Mouse (Mus musculus) neural tube, embryonic 12.5 days (tissue): ENCODE measurements at regions not wholly inside any gene's neighbourhood (a gene's known extent, or its start where the extent isn't known, plus 50 kb on each side); places are given as distances from the start of the nearest gene placed in this dataset.

ENCODE experiments used
- ATAC-seq: fragments of 200-750 bp; cut with Nextera tagmentation; 2 replicates; pipeline ENCODE4 v1.8.0; 2017; ENCODE audit warnings: low read depth, mild to moderate bottlenecking, moderate TSS enrichment, moderate library complexity; ENCODE audit not compliant: low FRiP score
- H3K27ac ChIP-seq: fragments of 300-500 bp; sonication (generic); 2 replicates; pipeline ENCODE4 v1.5.1; 2016
- H3K27me3 ChIP-seq: fragments of 300-500 bp; sonication (generic); replicated peaks from 2 replicates; pipeline ENCODE4 v1.6.1; 2016; ENCODE audit warnings: mild to moderate bottlenecking
- H3K36me3 ChIP-seq: fragments of 300-500 bp; sonication (generic); 2 replicates; pipeline ENCODE4 v1.6.1; 2016; ENCODE audit warnings: mild to moderate bottlenecking
- H3K4me1 ChIP-seq: fragments of 300-500 bp; sonication (generic); 2 replicates; pipeline ENCODE4 v1.6.1; 2016
- H3K4me2 ChIP-seq: fragments of 300-500 bp; sonication (generic); replicated peaks from 2 replicates; pipeline ENCODE4 v1.6.1; 2016; ENCODE audit warnings: mild to moderate bottlenecking
- H3K4me3 ChIP-seq: fragments of 300-500 bp; sonication (generic); 2 replicates; pipeline ENCODE4 v1.5.1; 2016
- H3K9ac ChIP-seq: fragments of 300-500 bp; sonication (generic); 2 replicates; pipeline ENCODE4 v1.6.1; 2016; ENCODE audit warnings: mild to moderate bottlenecking
- H3K9me3 ChIP-seq: fragments of 300-500 bp; sonication (generic); 2 replicates; pipeline ENCODE4 v1.6.1; 2016; ENCODE audit warnings: mild to moderate bottlenecking
- WGBS: fragments of 180-500 bp; shearing (Covaris S2); methylation state at CpG from one replicate; pipeline ENCODE4 v1.1.7; 2016; 5-methylcytosine and 5-hydroxymethylcytosine counted together

DNA sequence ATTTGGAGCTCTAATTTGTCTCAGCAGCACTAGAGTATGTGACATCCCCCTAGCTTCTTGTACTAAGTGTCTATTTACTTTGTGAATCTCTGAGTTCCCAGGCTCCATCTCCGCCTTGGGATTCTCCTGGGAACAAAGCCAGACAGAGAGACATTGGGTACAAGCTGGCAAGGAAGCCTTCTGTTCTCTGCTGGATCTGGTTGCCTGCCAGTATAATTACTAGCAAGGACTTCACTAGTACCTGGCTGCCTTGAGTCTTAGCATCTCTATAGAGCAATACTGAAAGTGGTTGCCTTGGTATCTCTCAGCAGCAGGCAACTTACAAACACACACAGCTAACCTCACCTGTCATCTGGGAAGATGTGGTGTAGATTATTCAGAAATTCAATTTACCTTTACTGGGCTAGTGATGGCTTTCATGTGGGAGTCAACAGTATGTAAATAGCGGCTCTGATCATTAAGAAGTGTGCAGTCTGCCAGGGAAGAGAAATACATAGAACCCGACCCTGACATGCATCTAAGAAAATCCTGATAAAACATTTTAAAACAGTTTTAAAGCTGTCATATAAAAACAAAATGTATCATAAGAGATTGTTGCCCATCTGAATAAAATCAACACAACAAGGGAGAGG lies 283.8 kb downstream of the Kcns3 start:
- Histone ChIP-seq H3K4me1 (no peaks in the 10 kb centered on the region), H3K36me3 (no peaks in the 10 kb centered on the region), H3K27me3 (no peaks in the 10 kb centered on the region), H3K4me3 (no peak overlapping the region), H3K4me2 (no peak overlapping the region), H3K9me3 (no peaks in the 10 kb centered on the region), H3K27ac (no peak overlapping the region), H3K9ac (no peak overlapping the region)
- 84% methylated on average over 3 of the region's 3 CpGs for WGBS
- no peak for ATAC-seq

DNA sequence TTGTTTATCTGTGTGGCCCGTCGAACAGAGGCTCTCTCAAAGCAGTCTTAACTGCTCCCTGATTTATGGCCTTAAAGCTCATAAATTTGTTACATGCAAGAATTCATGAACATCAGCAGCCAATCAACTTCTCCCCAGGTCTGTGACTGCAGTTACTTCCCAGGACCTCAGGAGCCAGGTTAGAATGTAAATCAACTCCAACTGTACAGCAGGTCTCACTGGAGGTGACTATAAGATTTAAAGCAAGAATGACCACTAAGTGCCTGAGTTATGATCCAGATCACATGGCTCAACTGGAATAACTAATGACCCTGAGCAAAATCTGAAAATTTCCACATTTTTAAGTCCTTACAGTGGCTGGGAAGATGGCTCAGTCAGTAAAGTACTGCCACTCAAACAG lies 285.6 kb downstream of the Kcns3 start:
- no peaks in the 10 kb centered on the region for H3K4me1 ChIP-seq
- WGBS = 61% methylated on average over 2 of the region's 2 CpGs
- no peak for ATAC-seq
- H3K4me3 ChIP-seq = no peak overlapping the region
- no peak overlapping the region for H3K27ac ChIP-seq
- no peak overlapping the region for H3K4me2 ChIP-seq
- H3K9ac ChIP-seq = no peak overlapping the region
- H3K36me3 ChIP-seq = no peaks in the 10 kb centered on the region
- no peaks in the 10 kb centered on the region for H3K27me3 ChIP-seq
- no peaks in the 10 kb centered on the region for H3K9me3 ChIP-seq

DNA sequence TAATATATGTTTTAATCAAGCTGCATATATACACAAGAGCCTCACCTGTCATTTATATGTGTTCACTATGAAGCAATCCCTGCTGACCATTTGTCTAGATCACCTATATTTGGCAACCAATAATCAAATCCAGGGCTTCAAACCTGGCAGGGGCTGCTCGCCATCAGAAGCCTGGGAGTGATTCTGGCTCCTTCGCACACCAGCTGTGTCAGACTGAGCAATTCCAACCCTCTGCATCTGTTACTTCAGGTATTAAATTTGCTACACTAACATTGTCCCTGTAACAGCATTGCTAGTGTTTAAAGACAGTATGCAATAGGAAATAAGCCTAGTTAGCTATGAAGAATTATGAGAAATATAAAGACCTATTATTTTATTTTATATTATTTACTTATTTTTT lies 330.5 kb downstream of the Kcns3 start:
- no peak overlapping the region for H3K9ac ChIP-seq
- H3K4me2 ChIP-seq = no peak overlapping the region
- H3K9me3 ChIP-seq = no peaks in the 10 kb centered on the region
- H3K4me1 ChIP-seq = no peaks in the 10 kb centered on the region
- 96% methylated on average over 2 of the region's 2 CpGs for WGBS
- H3K27ac ChIP-seq = no peak overlapping the region
- ATAC-seq = no peak
- H3K4me3 ChIP-seq = no peak overlapping the region
- H3K27me3 ChIP-seq = no peaks in the 10 kb centered on the region
- H3K36me3 ChIP-seq = no peaks in the 10 kb centered on the region

DNA sequence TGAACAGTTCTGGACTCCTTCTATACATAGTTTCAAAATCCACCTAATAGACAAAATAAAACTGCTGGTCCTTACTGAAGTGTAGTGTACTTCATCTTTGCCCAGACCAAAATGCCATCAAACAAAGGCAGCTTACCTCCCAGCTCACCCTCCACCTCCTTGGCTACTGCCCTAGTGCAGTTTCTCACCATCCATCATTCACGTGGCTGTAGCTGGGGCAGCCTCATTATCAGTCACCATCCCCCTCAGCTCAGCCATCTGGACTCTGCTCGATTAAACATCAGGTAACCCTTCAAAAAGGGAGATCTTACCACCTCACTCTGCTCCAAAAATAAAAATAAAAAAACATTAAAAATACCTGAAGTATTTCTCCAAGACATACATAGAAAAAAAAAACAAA lies 332.8 kb downstream of the Kcns3 start:
- Histone ChIP-seq H3K9me3 (no peaks in the 10 kb centered on the region), H3K4me1 (no peaks in the 10 kb centered on the region), H3K4me2 (no peak overlapping the region), H3K36me3 (no peaks in the 10 kb centered on the region), H3K27me3 (no peaks in the 10 kb centered on the region), H3K27ac (no peak overlapping the region), H3K9ac (no peak overlapping the region), H3K4me3 (no peak overlapping the region)
- ATAC-seq = no peak
- WGBS = 49% methylated on average over 2 of the region's 2 CpGs

DNA sequence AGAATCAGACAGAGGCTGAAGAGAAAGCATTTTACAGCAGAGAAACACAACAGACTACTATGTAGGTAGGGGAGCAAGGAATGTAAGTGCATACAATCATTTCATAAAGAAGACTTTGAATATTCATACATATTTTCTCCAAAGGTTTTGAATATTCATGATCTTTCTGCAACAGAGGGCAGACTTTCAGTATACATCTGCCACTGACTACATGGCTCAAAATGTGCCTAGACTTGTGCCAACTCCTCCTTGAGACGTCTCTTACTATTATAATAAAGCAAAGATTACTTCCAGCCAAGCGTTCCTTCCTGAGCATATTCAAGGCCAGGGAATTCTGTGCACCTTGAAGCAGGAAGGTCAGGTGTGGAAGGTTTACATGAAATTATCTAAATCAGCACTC lies 333.3 kb downstream of the Kcns3 start:
- H3K27me3 ChIP-seq = no peaks in the 10 kb centered on the region
- H3K36me3 ChIP-seq = no peaks in the 10 kb centered on the region
- H3K9me3 ChIP-seq = no peaks in the 10 kb centered on the region
- no peak overlapping the region for H3K4me3 ChIP-seq
- H3K9ac ChIP-seq = no peak overlapping the region
- ATAC-seq = no peak
- H3K4me1 ChIP-seq = no peaks in the 10 kb centered on the region
- no peak overlapping the region for H3K27ac ChIP-seq
- H3K4me2 ChIP-seq = no peak overlapping the region
- WGBS = 87% methylated on average over 2 of the region's 2 CpGs

DNA sequence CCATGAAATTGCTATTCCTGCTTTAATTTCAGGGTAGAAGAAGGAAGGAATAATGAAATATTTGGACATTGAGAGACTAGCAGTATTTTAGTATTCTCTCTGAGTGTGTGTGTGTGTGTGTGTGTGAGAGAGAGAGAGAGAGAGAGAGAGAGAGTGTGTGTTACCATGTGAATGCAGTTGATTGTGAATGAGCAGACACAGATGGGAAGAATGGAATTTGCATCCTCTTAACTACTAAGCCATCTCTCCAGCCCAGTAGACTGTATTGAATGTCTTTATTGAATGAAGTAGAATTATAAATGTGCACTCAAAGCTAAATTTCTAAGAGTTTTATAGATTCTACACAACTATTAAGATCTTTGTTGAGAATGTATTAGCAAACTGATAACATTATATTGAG lies 340.3 kb downstream of the Kcns3 start:
- no peak overlapping the region for H3K4me3 ChIP-seq
- no peaks in the 10 kb centered on the region for H3K4me1 ChIP-seq
- H3K4me2 ChIP-seq = no peak overlapping the region
- no peaks in the 10 kb centered on the region for H3K9me3 ChIP-seq
- H3K27ac ChIP-seq = no peak overlapping the region
- no peaks in the 10 kb centered on the region for H3K36me3 ChIP-seq
- no peak for ATAC-seq
- H3K9ac ChIP-seq = no peak overlapping the region
- H3K27me3 ChIP-seq = no peaks in the 10 kb centered on the region

DNA sequence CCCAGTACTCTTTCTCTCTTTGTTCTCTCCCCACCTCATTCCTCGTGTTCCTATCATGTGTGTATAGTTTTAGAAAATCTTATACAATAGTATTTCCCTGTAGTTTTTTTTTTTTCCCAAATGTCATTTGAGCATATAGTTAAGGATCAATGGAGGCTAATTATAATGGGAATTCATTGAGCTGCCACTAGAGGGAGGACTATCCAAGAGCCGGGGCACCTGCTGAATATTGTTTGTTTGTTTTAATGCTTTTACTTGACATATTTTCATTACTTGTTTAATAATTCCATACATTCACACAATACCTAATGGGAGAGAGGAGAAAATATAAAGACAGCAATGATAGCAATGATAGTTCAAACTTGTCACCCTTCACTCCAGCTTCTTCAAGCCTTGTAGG lies 346.4 kb downstream of the Kcns3 start:
- Histone ChIP-seq H3K4me3 (no peak overlapping the region), H3K4me1 (no peaks in the 10 kb centered on the region), H3K9me3 (no peaks in the 10 kb centered on the region), H3K27ac (no peak overlapping the region), H3K9ac (no peak overlapping the region), H3K27me3 (no peaks in the 10 kb centered on the region), H3K4me2 (no peak overlapping the region), H3K36me3 (no peaks in the 10 kb centered on the region)
- ATAC-seq = no peak
- 58% methylated on average over 2 of the region's 2 CpGs for WGBS
